Mouse (Mus musculus) embryonic facial prominence, embryonic 14.5 days (tissue): Measurements from ENCODE around the gene Lrrc4c. TPM values are rescaled to one million over a fixed set of nuclear protein-coding genes. Genes with fewer than 3 reads are reported as not detected.

Experiments
- microRNA-seq: library from miRNA; unstranded; fragments of <30 nt; microRNA quantifications from one replicate; pipeline ENCODE4, GENCODE M21; 2016; ENCODE audit warnings: borderline number of aligned reads
- polyA plus RNA-seq: library from polyadenylated mRNA; unstranded; fragments of >200 nt; fragmentation: Nextera tagmentation; extraction: Ambion mirVana; gene quantifications from 2 replicates; pipeline ENCODE4 v1.2.1, GENCODE M21; 2014

Lrrc4c gene
- polyA plus RNA-seq, 1 experiment from 2014 or later = 1.9 TPM

Small RNA genes lying within 50 kb of the gene (microRNA-seq; reads per million reads assigned to microRNA genes)
- gene Gm44320 = not detected
